Mouse (Mus musculus) liver, embryonic 13.5 days (tissue): ENCODE measurements around the gene Ddn. TPM values are rescaled to one million over a fixed set of nuclear protein-coding genes. Genes with fewer than 3 reads are reported as not detected.

Experiments used
- ATAC-seq: fragments of 200-750 bp; cut with Nextera tagmentation; 2 replicates; pipeline ENCODE4 v1.8.0; 2017; ENCODE audit warnings: low read depth, mild to moderate bottlenecking, moderate number of reproducible peaks, moderate library complexity
- DNase-seq: peaks from one replicate; pipeline ENCODE4 v3.0.0; 2022
- H3K27ac ChIP-seq: fragments of 300-500 bp; sonication (generic); 2 replicates; pipeline ENCODE4 v1.5.1; 2015; ENCODE audit warnings: moderate library complexity, mild to moderate bottlenecking, inconsistent platforms
- H3K27me3 ChIP-seq: fragments of 300-500 bp; sonication (generic); 2 replicates; pipeline ENCODE4 v1.6.1; 2015; ENCODE audit warnings: mild to moderate bottlenecking, inconsistent platforms
- H3K36me3 ChIP-seq: fragments of 300-500 bp; sonication (generic); 2 replicates; pipeline ENCODE4 v1.6.1; 2015; ENCODE audit warnings: mild to moderate bottlenecking, inconsistent platforms
- H3K4me1 ChIP-seq: fragments of 300-500 bp; sonication (generic); replicated peaks from 2 replicates; pipeline ENCODE4 v1.6.1; 2015; ENCODE audit warnings: inconsistent platforms
- H3K4me2 ChIP-seq: fragments of 300-500 bp; sonication (generic); 2 replicates; pipeline ENCODE4 v1.6.1; 2015; ENCODE audit warnings: inconsistent platforms, mild to moderate bottlenecking, moderate library complexity
- H3K4me3 ChIP-seq: fragments of 300-500 bp; sonication (generic); replicated peaks from 2 replicates; pipeline ENCODE4 v1.5.1; 2015; ENCODE audit warnings: mild to moderate bottlenecking, inconsistent platforms
- H3K9ac ChIP-seq: fragments of 300-500 bp; sonication (generic); 2 replicates; pipeline ENCODE4 v1.6.1; 2015; ENCODE audit warnings: mild to moderate bottlenecking, inconsistent platforms
- H3K9me3 ChIP-seq: fragments of 300-500 bp; sonication (generic); replicated peaks from 2 replicates; pipeline ENCODE4 v1.6.1; 2016; ENCODE audit warnings: inconsistent platforms
- WGBS: fragments of 180-500 bp; shearing (Covaris S2); methylation state at CpG from one replicate; pipeline ENCODE4 v1.1.7; 2015; ENCODE audit not compliant: insufficient replicate concordance; 5-methylcytosine and 5-hydroxymethylcytosine counted together
- polyA plus RNA-seq: library from polyadenylated mRNA; unstranded; fragments of >200 nt; fragmentation: Nextera tagmentation; extraction: Ambion mirVana; gene quantifications from 2 replicates; pipeline ENCODE4 v1.2.1, GENCODE M21; 2015

Ddn gene
- polyA plus RNA-seq, 1 experiment from 2014 or later, result not detected

DNA sequence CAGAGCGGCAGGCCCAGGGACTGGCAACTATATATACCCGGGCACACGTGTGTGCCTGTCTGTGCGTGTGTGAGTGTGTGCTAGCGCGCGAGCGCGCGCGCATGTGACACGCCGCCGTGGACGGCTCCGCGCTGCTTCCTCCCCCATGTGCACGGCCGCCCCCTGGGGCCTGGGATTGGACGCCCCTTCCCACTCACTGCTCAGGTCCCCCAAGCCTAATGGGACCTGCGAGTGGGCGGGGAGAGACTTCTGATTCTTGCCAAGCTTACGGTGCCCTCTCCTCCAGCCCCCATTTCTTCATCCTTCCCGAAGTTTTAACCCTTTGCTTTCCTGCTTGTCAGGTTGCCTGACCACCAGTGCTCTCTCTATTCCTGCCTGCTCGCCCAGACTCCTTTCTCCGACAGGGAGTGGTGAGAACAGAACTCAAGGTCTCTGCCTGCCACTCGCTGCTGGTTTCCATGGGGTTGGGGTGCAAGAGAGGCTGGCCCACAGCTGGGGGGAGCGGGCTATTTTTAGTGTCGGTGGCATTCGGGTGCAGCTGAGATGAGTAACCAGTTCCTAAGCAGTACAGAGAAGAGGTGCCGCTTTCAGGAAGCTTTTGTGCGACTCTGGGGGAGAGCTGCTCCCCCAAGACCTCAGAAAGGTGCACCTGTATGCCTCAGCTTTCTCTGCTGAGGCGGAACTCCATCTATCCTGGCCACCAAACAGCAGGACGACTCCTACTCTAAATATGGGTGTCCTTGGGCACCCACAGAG, 1.2 kb downstream of the Ddn start:
- 2% methylated on average over 34 of the region's 34 CpGs for WGBS
- peaks cover 48% of the 10 kb centered on the region for H3K4me1 ChIP-seq
- H3K9ac ChIP-seq, result no peak overlapping the region
- H3K36me3 ChIP-seq, result peaks cover 25% of the 10 kb centered on the region
- peak overlapping the region; percentile 49 for H3K4me3 ChIP-seq
- DNase-seq, result no peak
- H3K27me3 ChIP-seq, result peaks cover 76% of the 10 kb centered on the region
- H3K9me3 ChIP-seq, result no peaks in the 10 kb centered on the region
- no peak overlapping the region for H3K27ac ChIP-seq
- ATAC-seq, result no peak
- H3K4me2 ChIP-seq, result peak overlapping the region; percentile 63

DNA sequence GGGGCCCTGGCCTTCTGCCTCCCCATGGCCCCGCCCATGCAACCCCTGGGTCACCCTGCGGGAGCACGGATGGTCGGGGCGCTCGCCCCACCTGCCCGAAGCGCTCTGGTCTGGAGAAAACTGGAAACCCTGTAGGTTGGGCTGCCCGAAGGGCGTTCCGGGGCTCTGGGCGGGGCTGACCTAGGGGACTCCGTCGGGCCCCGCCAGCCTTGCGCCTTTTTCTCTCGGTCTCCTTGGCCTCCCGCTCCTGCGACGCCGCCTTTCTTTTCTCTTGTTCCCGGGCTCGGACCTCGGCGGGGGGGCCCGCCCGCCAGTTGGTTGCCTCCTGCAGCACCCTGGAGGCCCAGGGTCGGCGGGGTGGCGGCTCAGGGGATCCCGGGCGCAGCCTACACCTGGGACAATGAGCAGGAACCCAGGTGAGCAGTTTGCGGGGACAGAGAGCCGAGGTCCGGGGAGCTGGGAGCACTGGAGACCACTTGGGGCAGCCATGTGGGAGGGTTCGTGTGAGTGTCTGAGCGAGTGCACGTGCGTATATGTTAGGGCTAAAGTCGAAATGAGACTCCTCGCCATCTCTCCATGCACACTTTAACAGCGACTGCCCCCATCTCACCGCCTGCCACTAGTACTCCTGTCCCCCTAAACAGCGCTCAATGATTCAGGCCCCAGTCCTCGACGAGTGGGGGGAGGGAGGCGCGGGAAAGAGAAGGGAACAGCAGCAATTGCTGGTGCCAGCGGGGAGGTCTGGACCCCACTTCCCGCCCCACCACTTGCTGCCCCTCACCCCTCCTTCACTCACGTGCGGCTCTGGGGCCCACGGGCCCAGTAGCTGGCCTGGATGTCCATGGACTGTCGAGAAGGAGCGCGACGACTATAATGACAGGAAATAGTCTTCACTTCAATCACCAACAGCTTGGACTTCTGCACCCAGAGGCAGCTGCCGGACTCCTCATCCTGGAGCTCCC, 2.2 kb downstream of the Ddn start:
- Histone ChIP-seq H3K9me3 (no peaks in the 10 kb centered on the region), H3K4me1 (peaks cover 49% of the 10 kb centered on the region), H3K4me3 (peak overlapping the region; percentile 49), H3K27me3 (peaks cover 85% of the 10 kb centered on the region), H3K36me3 (peaks cover 15% of the 10 kb centered on the region), H3K27ac (no peak overlapping the region), H3K4me2 (peak overlapping the region; percentile 63), H3K9ac (peak overlapping the region; percentile 53)
- DNase-seq, result peak; percentile 41
- 1% methylated on average over 57 of the region's 58 CpGs for WGBS
- peak; percentile 46 for ATAC-seq

DNA sequence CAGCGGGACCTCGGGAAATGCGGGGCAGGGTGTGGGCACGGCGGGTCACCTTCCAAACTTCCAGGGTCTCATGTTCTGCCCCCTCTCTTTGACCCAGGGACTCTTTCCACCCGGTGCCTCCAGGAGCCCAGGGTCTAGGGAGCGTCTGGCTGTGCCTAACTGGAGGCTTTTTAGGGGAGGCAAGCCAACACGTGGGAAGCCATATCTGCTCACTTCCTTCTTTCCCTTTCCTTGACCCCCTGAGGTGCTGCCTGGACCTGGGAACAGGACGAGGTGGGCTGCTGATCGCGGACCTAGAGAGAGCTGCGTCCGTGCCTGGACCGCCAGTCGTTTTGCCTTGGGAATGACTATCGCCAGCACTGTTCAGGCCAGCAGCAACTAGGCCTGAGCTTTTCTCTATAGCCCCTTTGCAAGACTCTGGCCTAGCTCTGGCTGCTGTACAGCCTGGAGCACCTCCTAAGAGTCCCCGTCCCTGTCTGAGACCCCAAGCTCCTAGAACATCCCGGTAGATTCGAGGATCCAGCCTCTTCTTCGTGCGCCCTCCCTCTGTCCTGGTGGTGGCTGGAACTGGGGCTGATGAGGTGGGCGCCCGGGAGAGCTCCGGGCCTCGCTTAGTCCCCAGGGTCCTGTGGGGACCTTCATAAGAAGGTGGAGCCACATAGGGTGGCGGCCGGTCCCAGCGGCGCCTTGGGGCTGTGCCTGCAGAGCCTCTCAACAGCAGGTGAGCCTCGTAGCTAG, 3.0 kb downstream of the Ddn start:
- Histone ChIP-seq H3K4me3 (peak overlapping the region; percentile 49), H3K9me3 (no peaks in the 10 kb centered on the region), H3K4me1 (peaks cover 49% of the 10 kb centered on the region), H3K27me3 (peaks cover 94% of the 10 kb centered on the region), H3K27ac (no peak overlapping the region), H3K9ac (peak overlapping the region; percentile 53; the same call in 1 of the 2 replicates), H3K4me2 (peak overlapping the region; percentile 67), H3K36me3 (peaks cover 7% of the 10 kb centered on the region)
- ATAC-seq (peak; percentile 35; the same call in 1 of the 2 replicates), DNase-seq (no peak)
- 10% methylated on average over 30 of the region's 30 CpGs for WGBS

DNA sequence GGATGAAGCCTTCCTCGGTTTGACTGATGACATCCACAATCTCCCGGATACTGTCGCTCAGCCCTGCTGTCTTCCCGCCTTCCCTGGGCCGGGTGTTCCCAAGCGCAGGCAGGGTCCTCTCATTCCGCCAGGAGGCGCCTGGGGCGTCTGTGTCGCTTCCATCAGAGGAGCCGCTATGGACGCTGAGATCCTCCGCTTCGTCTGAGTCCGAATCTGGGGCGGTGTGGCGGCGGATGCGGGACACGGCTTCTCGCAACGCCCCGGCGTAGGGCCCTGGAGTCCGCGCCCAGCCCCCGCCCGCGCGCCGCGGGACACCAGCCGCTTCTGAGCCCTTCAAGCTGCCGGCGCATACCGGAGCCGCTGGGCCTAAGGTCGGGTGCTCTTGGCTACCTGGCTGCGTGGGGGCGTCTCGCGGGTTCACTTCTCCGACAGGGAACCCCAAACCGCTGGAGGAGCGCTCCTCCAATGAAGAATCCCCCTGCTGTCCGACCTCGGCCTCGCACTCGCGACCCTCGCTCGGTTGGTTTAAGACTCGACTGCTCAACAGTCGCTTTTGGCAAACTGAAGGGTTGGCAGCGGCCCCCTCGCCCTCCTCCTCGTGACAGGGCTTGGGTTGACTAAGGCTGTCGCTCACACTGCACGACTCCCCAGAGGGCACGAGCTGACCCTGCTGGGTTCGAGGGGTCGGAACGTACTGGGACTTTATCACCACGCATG, 3.8 kb downstream of the Ddn start:
- Histone ChIP-seq H3K4me1 (peaks cover 49% of the 10 kb centered on the region), H3K9ac (peak overlapping the region; percentile 57), H3K4me2 (peak overlapping the region; percentile 67), H3K27me3 (peaks cover 99% of the 10 kb centered on the region), H3K9me3 (no peaks in the 10 kb centered on the region), H3K4me3 (peak overlapping the region; percentile 49), H3K27ac (no peak overlapping the region), H3K36me3 (no peaks in the 10 kb centered on the region)
- ATAC-seq, result no peak
- DNase-seq, result peak; percentile 27
- WGBS, result 2% methylated on average over 64 of the region's 64 CpGs

DNA sequence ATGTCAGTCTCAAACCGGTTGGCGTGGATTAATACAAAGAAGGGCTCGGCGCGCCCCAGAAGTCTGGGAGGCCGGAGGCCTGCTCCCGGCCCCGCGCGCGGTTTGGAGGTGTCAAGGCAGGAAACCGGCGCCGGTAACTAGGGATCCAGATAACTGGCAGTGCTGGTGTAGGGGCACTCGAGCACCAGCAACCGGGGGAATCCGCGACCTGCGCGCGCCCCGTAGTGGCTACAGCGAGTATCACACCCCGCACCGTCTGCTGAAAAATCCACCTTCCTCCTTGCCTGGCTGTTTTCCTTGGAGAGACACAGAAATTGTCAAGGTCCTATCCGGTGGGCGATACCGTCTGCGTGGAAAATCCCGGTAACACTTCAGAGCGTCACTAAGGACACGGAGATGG, 5.2 kb downstream of the Ddn start:
- peak; percentile 69 for DNase-seq
- H3K27ac ChIP-seq, result no peak overlapping the region
- H3K36me3 ChIP-seq, result no peaks in the 10 kb centered on the region
- H3K4me3 ChIP-seq, result peak overlapping the region; percentile 19; the same call in 1 of the 2 replicates
- under 1% methylated on average over 32 of the region's 32 CpGs for WGBS
- peaks cover 100% of the 10 kb centered on the region for H3K27me3 ChIP-seq
- H3K4me2 ChIP-seq, result peak overlapping the region; percentile 31
- H3K9ac ChIP-seq, result no peak overlapping the region
- peak; percentile 42; the same call in 1 of the 2 replicates for ATAC-seq
- peaks cover 49% of the 10 kb centered on the region for H3K4me1 ChIP-seq
- H3K9me3 ChIP-seq, result no peaks in the 10 kb centered on the region

DNA sequence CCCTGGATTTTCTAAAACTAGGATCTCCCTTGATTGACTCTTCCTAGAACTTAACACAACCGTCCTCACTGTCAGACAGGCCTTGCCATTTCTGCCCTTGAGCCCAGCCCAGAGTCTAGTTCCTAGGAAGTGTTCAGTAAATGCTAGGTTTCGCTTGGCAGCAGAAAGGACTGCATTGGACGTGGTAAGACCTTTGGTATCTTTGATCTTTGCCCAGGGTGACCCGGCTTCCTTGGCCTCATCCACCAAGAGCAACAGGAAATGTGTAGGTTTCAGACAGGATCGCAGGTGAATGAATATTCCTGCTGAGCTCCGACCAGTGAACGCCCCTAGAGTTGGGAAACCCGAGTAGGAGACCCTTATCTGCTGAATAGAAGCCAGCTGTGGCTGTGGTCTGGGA, 6.4 kb downstream of the Ddn start:
- DNase-seq (no peak), ATAC-seq (no peak)
- Histone ChIP-seq H3K4me2 (no peak overlapping the region), H3K27me3 (peaks cover 100% of the 10 kb centered on the region), H3K27ac (no peak overlapping the region), H3K4me3 (no peak overlapping the region), H3K4me1 (peaks cover 43% of the 10 kb centered on the region), H3K9me3 (no peaks in the 10 kb centered on the region), H3K36me3 (no peaks in the 10 kb centered on the region), H3K9ac (no peak overlapping the region)
- 4% methylated on average over 8 of the region's 8 CpGs for WGBS

DNA sequence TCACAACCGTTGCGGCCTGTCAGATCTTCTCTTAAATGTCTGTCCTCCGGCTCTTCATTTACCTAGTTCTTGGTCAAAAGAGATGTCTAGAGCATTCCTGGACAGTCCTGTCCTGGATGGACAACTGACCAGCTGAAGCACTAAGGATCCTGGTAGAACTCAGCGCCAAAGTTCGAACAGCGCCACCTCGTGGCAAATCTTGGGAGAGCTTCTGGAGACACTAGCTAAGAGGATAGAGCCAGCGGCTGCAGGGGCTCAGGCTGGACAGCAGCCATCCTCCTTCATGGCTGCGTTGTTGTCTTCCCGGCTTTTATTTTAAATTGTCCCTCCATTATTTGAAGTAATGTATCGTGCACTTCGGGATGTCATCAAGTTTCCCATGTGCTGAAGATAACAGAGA, 9.9 kb downstream of the Ddn start:
- 11% methylated on average over 12 of the region's 12 CpGs for WGBS
- ATAC-seq, result no peak

DNA sequence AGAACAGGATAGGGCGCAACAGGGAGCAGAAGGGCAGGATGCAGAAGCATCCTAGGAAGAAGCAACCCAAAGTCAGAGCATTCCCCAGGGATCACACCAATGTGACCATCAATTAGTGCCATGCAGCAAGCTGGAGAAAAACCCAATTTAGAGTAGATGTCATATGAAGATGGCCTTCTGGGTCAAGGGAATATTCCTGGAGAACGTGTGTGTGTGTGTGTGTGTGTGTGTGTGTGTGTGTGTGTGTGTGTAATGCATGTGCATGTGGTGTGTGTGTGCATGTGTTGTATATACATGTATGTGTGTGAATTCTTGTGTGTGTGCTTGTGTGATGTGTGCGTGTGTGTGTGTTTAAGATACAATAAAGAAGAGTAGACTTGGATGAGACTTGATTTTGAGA, 10.4 kb downstream of the Ddn start:
- Histone ChIP-seq H3K4me2 (no peak overlapping the region), H3K27me3 (peaks cover 100% of the 10 kb centered on the region), H3K4me3 (no peak overlapping the region), H3K36me3 (no peaks in the 10 kb centered on the region), H3K9ac (no peak overlapping the region), H3K9me3 (no peaks in the 10 kb centered on the region), H3K27ac (no peak overlapping the region), H3K4me1 (peaks cover 12% of the 10 kb centered on the region)
- ATAC-seq, result no peak
- 31% methylated on average over 3 of the region's 3 CpGs for WGBS
- DNase-seq, result no peak

More for the DNA sequence above, 9.9 kb downstream of the Ddn start:
- DNase-seq, result peak; percentile 54
- Histone ChIP-seq H3K4me1 (peaks cover 15% of the 10 kb centered on the region), H3K4me2 (no peak overlapping the region), H3K27me3 (peaks cover 100% of the 10 kb centered on the region), H3K27ac (no peak overlapping the region), H3K9ac (no peak overlapping the region), H3K4me3 (no peak overlapping the region), H3K9me3 (no peaks in the 10 kb centered on the region), H3K36me3 (no peaks in the 10 kb centered on the region)

DNA sequence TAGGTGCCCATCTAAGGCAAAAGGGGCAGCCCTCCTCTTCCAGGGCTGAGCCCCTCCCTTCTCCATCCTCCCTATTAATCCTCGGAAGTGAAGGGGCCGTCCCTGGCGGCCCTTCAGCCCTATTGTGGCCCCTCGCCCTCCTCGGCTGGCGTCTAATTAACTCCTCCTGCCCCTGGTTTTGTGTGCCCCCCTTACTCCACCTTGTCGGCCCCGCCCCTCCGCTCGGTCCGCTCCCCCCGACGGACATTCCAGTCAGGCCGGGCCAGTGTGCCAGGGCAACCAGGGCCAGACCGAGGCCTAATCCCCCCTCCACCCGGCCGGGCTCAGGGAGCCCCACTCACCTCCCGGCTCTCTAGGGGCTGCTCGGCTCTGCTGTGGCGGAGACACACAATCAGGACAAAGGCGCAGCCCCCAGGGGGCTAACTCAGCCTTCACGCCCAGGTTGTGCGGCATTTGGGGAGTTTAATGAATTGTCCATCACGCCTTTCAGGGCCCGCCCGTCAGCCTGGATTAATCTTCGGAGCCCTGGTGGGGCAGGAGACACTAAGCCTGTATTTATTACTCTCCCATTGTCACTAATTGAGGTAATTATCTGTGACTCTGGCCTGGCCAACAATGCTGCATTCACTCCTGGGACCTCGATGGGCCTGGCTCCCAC, 11.3 kb downstream of the Ddn start:
- H3K27me3 ChIP-seq, result peaks cover 100% of the 10 kb centered on the region
- 6% methylated on average over 28 of the region's 28 CpGs for whole genome bisulfite sequencing
- H3K36me3 ChIP-seq, result no peaks in the 10 kb centered on the region
- ATAC-seq (no peak), DNase-seq (no peak)
- no peaks in the 10 kb centered on the region for H3K9me3 ChIP-seq
- H3K4me2 ChIP-seq, result no peak overlapping the region
- no peak overlapping the region for H3K9ac ChIP-seq
- no peak overlapping the region for H3K4me3 ChIP-seq
- H3K27ac ChIP-seq, result no peak overlapping the region
- peaks cover 7% of the 10 kb centered on the region; the same call in 1 of the 2 replicates for H3K4me1 ChIP-seq
